Mouse (Mus musculus): ENCODE results near the gene Ets1.

- TF ChIP-seq CTCF (IDR thresholded peaks at IDR 0.05; ENCODE audit: low read depth, low read length), result no peak
- no peak for TF ChIP-seq GATA1 (IDR thresholded peaks at IDR 0.05; ENCODE audit: borderline replicate concordance, low read length)
- no peak for TF ChIP-seq GATA2 (IDR thresholded peaks at IDR 0.05; ENCODE audit: borderline replicate concordance, low read depth, low read length)
- no peak for TF ChIP-seq TAL1 (conservative IDR thresholded peaks at IDR 0.05; ENCODE audit: low read depth, low read length)
Measured at GRCm38 (mm10) chr9:32652112-32652511, 16.1 kb downstream of the Ets1 start.

Measured in G1E (cell line).